ENCODE assay signal across 7 mouse cellular contexts in genomic region chr19:15801811-15802486, GRCm38 (mm10).
DNase-seq lines count a peak whose midpoint lies in the region; ATAC-seq and TF ChIP-seq lines count a peak whose summit lies in the region.

No protein-coding gene starts in this region.

- no peaks in the 10 kb centered on the region for H3K36me3 ChIP-seq in embryonic facial prominence, embryonic 10.5 days (replicated peaks)
- H3K36me3 ChIP-seq in kidney, adult 2 months (ENCODE audit: control insufficient read depth, insufficient read depth, low read length), result no peaks in the 10 kb centered on the region
- no peaks in the 10 kb centered on the region for H3K36me3 ChIP-seq in limb, embryonic 11.5 days (ENCODE audit: control insufficient read depth, insufficient read depth, low read length)
- no peaks in the 10 kb centered on the region for H3K36me3 ChIP-seq in midbrain, embryonic 13.5 days

- no peak for TF ChIP-seq POLR2A in kidney, adult 2 months (IDR thresholded peaks at IDR 0.05; ENCODE audit: low read depth, low read length)

- H3K9me3 ChIP-seq in embryonic facial prominence, embryonic 10.5 days, result no peaks in the 10 kb centered on the region
- H3K9me3 ChIP-seq in limb, embryonic 11.5 days (ENCODE audit: control insufficient read depth, low read length), result no peaks in the 10 kb centered on the region
- no peaks in the 10 kb centered on the region for H3K9me3 ChIP-seq in midbrain, embryonic 13.5 days

- DNase-seq in adrenal gland, adult 8-10 months, result peak; percentile 59
- DNase-seq in embryonic facial prominence, embryonic 10.5 days (ENCODE audit: low spot score), result peak; percentile 82
- peak; percentile 78 to 83 for DNase-seq in heart, adult 18-20 months
- peak; percentile 72 for DNase-seq in kidney, adult 2 months
- peak; percentile 85 for DNase-seq in limb, embryonic 11.5 days (ENCODE audit: low spot score)
- peak; percentile 30 for DNase-seq in spleen, adult 12 weeks (ENCODE audit: low spot score)

- H3K4me3 ChIP-seq in embryonic facial prominence, embryonic 10.5 days, result peak overlapping the region; percentile 51
- H3K4me3 ChIP-seq in kidney, adult 2 months (ENCODE audit: insufficient read depth, low read depth, low read length), result no peak overlapping the region
- peak overlapping the region; percentile 16 for H3K4me3 ChIP-seq in limb, embryonic 11.5 days (ENCODE audit: low read depth, low read length)
- H3K4me3 ChIP-seq in midbrain, embryonic 13.5 days (replicated peaks), result peak overlapping the region; percentile 29; the same call in 1 of the 2 replicates

- WGBS in embryonic facial prominence, embryonic 10.5 days, result 2% methylated on average over 17 of the region's 17 CpGs
- WGBS in kidney, adult 2 months, result 6% methylated on average over 17 of the region's 17 CpGs
- WGBS in limb, embryonic 11.5 days, result 5% methylated on average over 17 of the region's 17 CpGs
- WGBS in midbrain, embryonic 13.5 days, result 4% methylated on average over 16 of the region's 17 CpGs

- ATAC-seq in limb, embryonic 11.5 days (ENCODE audit: insufficient number of reproducible peaks, low FRiP score, low TSS enrichment, low read depth), result peak; percentile 69; the same call in 1 of the 2 replicates
- peak; percentile 75 for ATAC-seq in midbrain, embryonic 13.5 days

- peaks cover 63% of the 10 kb centered on the region for H3K27me3 ChIP-seq in embryonic facial prominence, embryonic 10.5 days (replicated peaks; ENCODE audit: low read depth, poor library complexity, severe bottlenecking)
- no peaks in the 10 kb centered on the region for H3K27me3 ChIP-seq in kidney, adult 2 months (replicated peaks; ENCODE audit: control insufficient read depth, insufficient read depth, low read length)
- H3K27me3 ChIP-seq in limb, embryonic 11.5 days (ENCODE audit: control insufficient read depth, insufficient read depth, low read length), result no peaks in the 10 kb centered on the region
- peaks cover 60% of the 10 kb centered on the region for H3K27me3 ChIP-seq in midbrain, embryonic 13.5 days

- H3K4me2 ChIP-seq in limb, embryonic 11.5 days (ENCODE audit: low read depth, severe bottlenecking), result peak overlapping the region; percentile 41
- H3K4me2 ChIP-seq in midbrain, embryonic 13.5 days (replicated peaks), result peak overlapping the region; percentile 53

- H3K4me1 ChIP-seq in embryonic facial prominence, embryonic 10.5 days, result peaks cover 48% of the 10 kb centered on the region
- H3K4me1 ChIP-seq in kidney, adult 2 months (ENCODE audit: control insufficient read depth, insufficient read depth, low read length), result no peaks in the 10 kb centered on the region
- H3K4me1 ChIP-seq in limb, embryonic 11.5 days (ENCODE audit: control insufficient read depth, insufficient read depth, low read length), result peaks cover 10% of the 10 kb centered on the region; the same call in 1 of the 2 replicates
- peaks cover 44% of the 10 kb centered on the region for H3K4me1 ChIP-seq in midbrain, embryonic 13.5 days (replicated peaks)

- peak; percentile 77 for TF ChIP-seq CTCF in kidney, adult 2 months (conservative IDR thresholded peaks at IDR 0.05; ENCODE audit: insufficient read depth, insufficient read length, low read depth, low read length)

- H3K27ac ChIP-seq in embryonic facial prominence, embryonic 10.5 days (replicated peaks), result peak overlapping the region; percentile 79
- no peak overlapping the region for H3K27ac ChIP-seq in kidney, adult 2 months (ENCODE audit: insufficient read depth, low read depth, low read length)
- no peak overlapping the region; the same call in 1 of the 2 replicates for H3K27ac ChIP-seq in limb, embryonic 11.5 days (replicated peaks; ENCODE audit: low read depth, low read length)
- peak overlapping the region; percentile 84 for H3K27ac ChIP-seq in midbrain, embryonic 13.5 days

- 0 out of 2 replicates have a peak overlapping the region, but pooled peaks have one; percentile 5 for H3K9ac ChIP-seq in limb, embryonic 11.5 days (ENCODE audit: low read length)
- no peak overlapping the region for H3K9ac ChIP-seq in midbrain, embryonic 13.5 days (replicated peaks)

Comparison
In these comparisons a context has a peak if more than half of its experiments do, and no peak if none do; other contexts are left out.
1. DNase-seq: peak in every context shown above with its lines; median percentile 85 in limb, embryonic 11.5 days; 82 in embryonic facial prominence, embryonic 10.5 days; 80 in heart, adult 18-20 months; 72 in kidney, adult 2 months; 59 in adrenal gland, adult 8-10 months; 30 in spleen, adult 12 weeks.
2. H3K27ac ChIP-seq: peak in embryonic facial prominence, embryonic 10.5 days (single experiment) and midbrain, embryonic 13.5 days (single experiment); none in kidney, adult 2 months (single experiment) and limb, embryonic 11.5 days (single experiment).